Mouse (Mus musculus) gastrocnemius, adult 2 months (tissue): Measurements from ENCODE around the gene Cyb5d1. TPM values are rescaled to one million over a fixed set of nuclear protein-coding genes. Genes with fewer than 3 reads are reported as not detected.
"Not testable (repeated sequence)": the region's sequence is repeated elsewhere in the genome, so short reads cannot be mapped to it uniquely, and the experiment has no call there.

ENCODE experiments used
- DNase-seq: peaks from one replicate; pipeline ENCODE4 v3.0.0; 2022
- H3K27ac ChIP-seq: fragments of 200-600 bp; 2 replicates; pipeline ENCODE4 v1.8.1; 2022; ENCODE audit warnings: mild to moderate bottlenecking
- H3K4me3 ChIP-seq: fragments of 200-600 bp; 2 replicates; pipeline ENCODE4 v1.8.1; 2022; ENCODE audit warnings: mild to moderate bottlenecking, moderate library complexity
- CTCF ChIP-seq: fragments of 200-600 bp; IDR thresholded peaks from 2 replicates; pipeline ENCODE4 v1.8.1; 2022; ENCODE audit warnings: antibody characterized with exemption, mild to moderate bottlenecking, moderate library complexity
- intact Hi-C: fragments of 180-260 bp; cut with DNase I; formaldehyde crosslinking; loops from one replicate; pipeline ENCODE4 v1.15.1; 2025
- total RNA-seq, 2 experiments: library from RNA; stranded (reverse); gene quantifications; 2 replicates each; pipeline ENCODE4 v1.2.3; 2021

The Cyb5d1 gene
- total RNA-seq, 2 experiments from 2014 or later, result 34.9 to 36.0 TPM

GRCm38 (mm10) chr11:69398486-69399200, 3.2 kb upstream of the Cyb5d1 start:
- intact Hi-C loops, result no loop called here
- peak; percentile 39 for DNase-seq
- Histone ChIP-seq H3K27ac (peak overlapping the region; percentile 96), H3K4me3 (peak overlapping the region; percentile 85)
- TF ChIP-seq CTCF, result no peak

GRCm38 (mm10) chr11:69398059-69398458, 2.6 kb upstream of the Cyb5d1 start, which contains the start of gene Tmem88:
Gene Tmem88, minus strand, starts transcription at chr11:69398234.
- intact Hi-C loops, result no loop called here
- DNase-seq, result peak; percentile 65
- H3K4me3 ChIP-seq, result peak within 1 kb of the TSS; percentile 85
- peak within 1 kb of the TSS; percentile 96 for H3K27ac ChIP-seq
- no peak for TF ChIP-seq CTCF

GRCm38 (mm10) chr11:69397581-69398057, 2.2 kb upstream of the Cyb5d1 start:
- H3K4me3 ChIP-seq, result peak overlapping the region; percentile 85
- DNase-seq, result peak; percentile 36
- intact Hi-C loops, result no loop called here
- peak overlapping the region; percentile 96 for H3K27ac ChIP-seq
- TF ChIP-seq CTCF, result no peak

DNA sequence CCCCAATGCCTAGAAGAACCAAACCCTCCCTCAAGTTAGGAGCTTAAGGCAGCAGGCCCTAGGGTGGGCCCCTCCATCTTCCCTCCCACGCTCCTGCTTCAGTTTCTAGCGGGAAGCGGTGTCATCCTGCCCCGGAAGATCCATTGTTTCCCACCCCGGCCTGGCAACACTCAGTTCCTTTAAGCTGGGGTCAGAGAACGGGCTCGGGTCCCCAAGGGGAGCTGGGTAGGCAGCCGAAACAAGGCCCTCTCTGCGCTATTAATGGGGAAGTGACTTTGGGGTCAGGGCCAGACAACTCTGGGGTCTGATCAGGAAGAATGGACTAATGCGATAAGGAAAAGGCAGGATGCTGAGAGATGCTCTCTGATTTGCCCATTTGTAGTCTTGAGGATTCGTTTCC, 1.3 kb upstream of the Cyb5d1 start:
- TF ChIP-seq CTCF, result no peak
- peak; percentile 64 for DNase-seq
- Histone ChIP-seq H3K27ac (peak overlapping the region; percentile 96), H3K4me3 (peak overlapping the region; percentile 85)
- intact Hi-C loops, result no loop called here

DNA sequence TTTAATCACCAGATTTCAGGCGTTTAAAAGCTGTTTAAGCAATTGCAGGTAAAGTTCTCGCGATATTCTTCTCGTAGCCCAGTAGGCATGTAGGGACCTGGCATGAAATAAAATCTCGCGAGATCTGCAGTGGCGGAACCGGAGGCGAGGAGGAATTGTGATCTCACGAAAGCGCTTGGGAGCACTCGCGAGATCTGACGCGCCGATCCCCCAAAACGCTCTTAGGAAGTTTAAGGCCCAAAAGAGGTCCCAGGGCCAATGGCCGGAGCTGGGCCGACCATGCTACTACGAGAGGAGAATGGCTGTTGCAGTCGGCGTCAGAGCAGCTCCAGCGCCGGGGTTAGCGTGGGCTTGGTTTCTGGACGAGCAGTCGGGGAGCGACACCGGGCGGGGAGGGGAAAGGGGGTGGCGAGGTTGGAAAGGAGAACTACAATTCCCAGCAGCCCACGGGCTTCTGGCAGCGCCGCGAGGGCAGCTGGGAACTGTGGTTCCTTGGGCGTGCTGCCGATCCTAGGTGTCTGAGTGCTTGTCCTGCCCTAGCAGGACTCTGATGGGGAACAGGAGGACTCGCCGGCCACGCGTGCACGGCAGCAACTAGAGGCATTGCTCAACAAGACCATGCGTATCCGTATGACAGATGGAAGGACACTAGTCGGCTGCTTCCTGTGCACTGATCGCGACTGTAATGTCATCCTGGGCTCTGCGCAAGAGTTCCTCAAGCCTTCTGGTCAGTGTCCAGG, 373 bp upstream of the Cyb5d1 start:
- DNase-seq, result peak; percentile 97
- H3K27ac ChIP-seq, result peak overlapping the region; percentile 96
- intact Hi-C loops, result no loop called here
- TF ChIP-seq CTCF, result no peak
- peak overlapping the region; percentile 85 for H3K4me3 ChIP-seq

DNA sequence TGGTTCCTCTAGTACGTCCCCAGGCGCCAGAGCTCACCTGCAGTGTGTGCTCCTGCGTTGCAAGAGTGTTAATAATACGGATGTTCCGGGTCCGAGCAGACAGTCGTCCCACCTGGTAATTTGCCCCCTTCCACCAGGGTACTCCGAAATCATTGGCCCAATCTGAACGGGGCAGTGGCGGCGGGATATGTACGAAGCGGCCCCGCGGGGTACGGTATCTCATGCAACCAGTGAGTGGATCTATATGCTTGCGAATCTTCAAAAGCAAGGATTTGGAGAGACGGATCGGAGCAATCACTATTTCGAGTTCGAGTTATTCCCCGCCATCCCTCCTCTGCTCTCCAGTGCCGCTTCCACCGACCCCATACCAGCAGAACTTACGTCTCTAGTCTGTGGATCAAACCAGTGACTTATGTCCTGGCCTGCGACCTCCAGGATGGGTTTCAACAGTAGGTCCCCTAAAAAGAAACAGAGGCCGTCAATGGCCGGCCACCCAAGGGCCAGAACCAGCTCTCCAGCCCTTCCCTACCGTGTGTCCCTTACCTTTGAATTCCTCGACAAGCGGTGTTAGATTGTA, 752 bp downstream of the Cyb5d1 start:
- DNase-seq, intact Hi-C loops: not testable (repeated sequence)
- peak overlapping the region; percentile 96 for H3K27ac ChIP-seq
- H3K4me3 ChIP-seq, result peak overlapping the region; percentile 85

GRCm38 (mm10) chr11:69390400-69391034, 4.9 kb downstream of the Cyb5d1 start:
- intact Hi-C loops, result loop anchor here (1.0 kb wide), 2 partner anchors 118 to 122 kb away; no protein-coding TSS in a partner anchor
- peak; percentile 47 for DNase-seq
- TF ChIP-seq CTCF, result peak; percentile 75
- Histone ChIP-seq H3K27ac (peak overlapping the region; percentile 52; the same call in 1 of the 2 replicates), H3K4me3 (no peak overlapping the region)

GRCm38 (mm10) chr11:69389531-69390399, 5.7 kb downstream of the Cyb5d1 start:
- Histone ChIP-seq H3K27ac (peak overlapping the region; percentile 52), H3K4me3 (no peak overlapping the region)
- intact Hi-C loops, result loop anchor here (1.0 to 10.0 kb wide), 4 partner anchors 67 to 195 kb away; partner anchors contain the start of genes Alox8, Cntrob and Trappc1
- no peak for TF ChIP-seq CTCF
- peak; percentile 74 for DNase-seq

DNA sequence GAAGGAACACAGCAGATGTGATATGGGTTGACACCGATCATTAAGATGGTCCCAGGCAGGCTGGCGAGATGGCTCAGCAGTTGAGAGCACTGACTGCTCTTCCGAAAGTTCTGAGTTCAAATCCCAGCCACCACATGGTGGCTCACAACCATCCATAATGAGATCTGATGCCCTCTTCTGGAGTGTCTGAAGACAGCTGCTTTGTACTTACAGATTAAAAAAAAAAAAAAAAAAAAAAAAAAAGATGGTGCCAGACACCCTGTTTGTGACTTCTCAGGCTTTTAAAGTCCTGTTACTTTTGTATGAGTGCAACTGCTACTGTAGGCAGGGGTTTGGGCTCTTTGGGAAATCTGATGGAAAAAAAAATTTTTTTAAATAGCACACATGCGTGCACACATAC, 6.8 kb downstream of the Cyb5d1 start:
- H3K4me3 ChIP-seq, result no peak overlapping the region
- peak; percentile 13; the same call in 1 of the 2 replicates for TF ChIP-seq CTCF
- no peak overlapping the region for H3K27ac ChIP-seq
- intact Hi-C loops, result loop anchor here (5.0 to 10.0 kb wide), 2 partner anchors 66 to 194 kb away; partner anchors contain the start of genes Alox8, Cntrob and Trappc1
- DNase-seq, result no peak

- TF ChIP-seq CTCF, result no peak
- H3K27ac ChIP-seq, result no peak overlapping the region
- intact Hi-C loops, result loop anchor here (5.0 to 10.0 kb wide), 2 partner anchors 64 to 192 kb away; partner anchors contain the start of genes Alox8, Cntrob and Trappc1
- no peak overlapping the region for H3K4me3 ChIP-seq
- no peak for DNase-seq
Measured at GRCm38 (mm10) chr11:69386758-69387157, 8.7 kb downstream of the Cyb5d1 start.

- TF ChIP-seq CTCF, result no peak
- H3K27ac ChIP-seq, result no peak overlapping the region
- intact Hi-C loops, result loop anchor here (5.0 to 10.0 kb wide), 2 partner anchors 63 to 190 kb away; partner anchors contain the start of genes Alox8, Cntrob and Trappc1
- no peak for DNase-seq
- H3K4me3 ChIP-seq, result no peak overlapping the region
Measured at GRCm38 (mm10) chr11:69384979-69385378, 10.5 kb downstream of the Cyb5d1 start.
